Mouse (Mus musculus): Measurements from ENCODE around the gene Vmn1r188. TPM values are rescaled to one million over a fixed set of nuclear protein-coding genes. Genes with fewer than 3 reads are reported as not detected.
"Not testable (repeated sequence)": the region's sequence is repeated elsewhere in the genome, so short reads cannot be mapped to it uniquely, and the experiment has no call there.

The Vmn1r188 gene
- polyA plus RNA-seq, 1 experiment from 2014 or later = not detected

- H3K4me1 ChIP-seq (ENCODE audit: control insufficient read depth, insufficient read depth, low read length); H3K4me3 ChIP-seq (ENCODE audit: low read depth, low read length); H3K36me3 ChIP-seq (ENCODE audit: control insufficient read depth, insufficient read depth, low read length); H3K27ac ChIP-seq (ENCODE audit: low read depth, low read length); H3K4me2 ChIP-seq (ENCODE audit: low read depth, low read length); H3K9ac ChIP-seq (replicated peaks; ENCODE audit: low read depth, low read length); H3K27me3 ChIP-seq (ENCODE audit: control insufficient read depth, insufficient read depth, low read length); H3K9me3 ChIP-seq (ENCODE audit: control insufficient read depth, low read length): not testable (repeated sequence)
- ATAC-seq (ENCODE audit: low read depth) = peak; percentile 34
- 72% methylated on average over 5 of the region's 5 CpGs for WGBS
Observed at GRCm38 (mm10) chr13:22136495-22137293, 52.5 kb downstream of the Vmn1r188 start.

Small RNA genes within 50 kb of the gene (microRNA-seq; reads per million reads assigned to microRNA genes)
- not detected for gene Gm26300
- not detected for gene Gm44390
- not detected for gene Gm44486

Other genes with a start within 250 kb of the Vmn1r188 start
- 16.4 and 17.1 TPM in 2 replicates for gene Zfp184, start 139.3 kb upstream of the Vmn1r188 start, polyA plus RNA-seq (2014; fragmentation: Nextera tagmentation; extraction: Ambion mirVana)
- gene Pom121l2, start 103.2 kb upstream of the Vmn1r188 start, polyA plus RNA-seq (2014; fragmentation: Nextera tagmentation; extraction: Ambion mirVana) = not detected in 2 replicates
- gene Prss16, start 74.7 kb upstream of the Vmn1r188 start, polyA plus RNA-seq (2014; fragmentation: Nextera tagmentation; extraction: Ambion mirVana) = not detected in 2 replicates
- gene Hist1h2ah, start 48.9 kb upstream of the Vmn1r188 start, polyA plus RNA-seq (2014; fragmentation: Nextera tagmentation; extraction: Ambion mirVana) = not detected in 2 replicates
- 0.98 TPM in 1 of 2 replicates, not detected in the other for gene Hist1h2bk, start 48.6 kb upstream of the Vmn1r188 start, polyA plus RNA-seq (2014; fragmentation: Nextera tagmentation; extraction: Ambion mirVana)
- 5.7 and 5.8 TPM in 2 replicates for gene Hist1h4i, start 43.1 kb upstream of the Vmn1r188 start, polyA plus RNA-seq (2014; fragmentation: Nextera tagmentation; extraction: Ambion mirVana)
- 2.9 and 3.8 TPM in 2 replicates for gene Hist1h2ag, start 41.5 kb upstream of the Vmn1r188 start, polyA plus RNA-seq (2014; fragmentation: Nextera tagmentation; extraction: Ambion mirVana)
- gene Hist1h2bj, start 41.2 kb upstream of the Vmn1r188 start, polyA plus RNA-seq (2014; fragmentation: Nextera tagmentation; extraction: Ambion mirVana) = 1.4 and 1.9 TPM in 2 replicates
- not detected in 2 replicates for gene Vmn1r189, start 21.4 kb downstream of the Vmn1r188 start, polyA plus RNA-seq (2014; fragmentation: Nextera tagmentation; extraction: Ambion mirVana)
- not detected in 2 replicates for gene Vmn1r191, start 99.5 kb downstream of the Vmn1r188 start, polyA plus RNA-seq (2014; fragmentation: Nextera tagmentation; extraction: Ambion mirVana)
- not detected in 2 replicates for gene Vmn1r192, start 106.7 kb downstream of the Vmn1r188 start, polyA plus RNA-seq (2014; fragmentation: Nextera tagmentation; extraction: Ambion mirVana)
- gene Vmn1r193, start 138.7 kb downstream of the Vmn1r188 start, polyA plus RNA-seq (2014; fragmentation: Nextera tagmentation; extraction: Ambion mirVana) = 0.15 TPM in 1 of 2 replicates, not detected in the other
- not detected in 2 replicates for gene Vmn1r194, start 159.8 kb downstream of the Vmn1r188 start, polyA plus RNA-seq (2014; fragmentation: Nextera tagmentation; extraction: Ambion mirVana)
- not detected in 2 replicates for gene Vmn1r195, start 186.1 kb downstream of the Vmn1r188 start, polyA plus RNA-seq (2014; fragmentation: Nextera tagmentation; extraction: Ambion mirVana)
- not detected in 2 replicates for gene Vmn1r196, start 205.5 kb downstream of the Vmn1r188 start, polyA plus RNA-seq (2014; fragmentation: Nextera tagmentation; extraction: Ambion mirVana)
- not detected in 2 replicates for gene Vmn1r197, start 240.1 kb downstream of the Vmn1r188 start, polyA plus RNA-seq (2014; fragmentation: Nextera tagmentation; extraction: Ambion mirVana)